Mouse (Mus musculus) embryonic facial prominence, embryonic 13.5 days (tissue): Measurements from ENCODE around the gene Msx2. TPM values are rescaled to one million over a fixed set of nuclear protein-coding genes. Genes with fewer than 3 reads are reported as not detected.
A peak's percentile ranks its signal among the peaks of the same experiment; 100 is the strongest.

ENCODE experiments used
- ATAC-seq: fragments of 200-750 bp; cut with Nextera tagmentation; 2 replicates; pipeline ENCODE4 v1.8.0; 2017; ENCODE audit warnings: low read depth; ENCODE audit not compliant: insufficient number of reproducible peaks, insufficient read depth, low FRiP score, low TSS enrichment
- H3K27ac ChIP-seq: fragments of 300-500 bp; sonication (generic); 2 replicates; pipeline ENCODE4 v1.5.1; 2015; ENCODE audit warnings: moderate library complexity, mild to moderate bottlenecking, inconsistent platforms
- H3K27me3 ChIP-seq: fragments of 300-500 bp; sonication (generic); 2 replicates; pipeline ENCODE4 v1.6.1; 2015; ENCODE audit warnings: mild to moderate bottlenecking, inconsistent platforms
- H3K36me3 ChIP-seq: fragments of 300-500 bp; sonication (generic); 2 replicates; pipeline ENCODE4 v1.6.1; 2015; ENCODE audit warnings: mild to moderate bottlenecking, inconsistent platforms
- H3K4me1 ChIP-seq: fragments of 300-500 bp; sonication (generic); 2 replicates; pipeline ENCODE4 v1.6.1; 2015; ENCODE audit warnings: inconsistent platforms
- H3K4me2 ChIP-seq: fragments of 300-500 bp; sonication (generic); 2 replicates; pipeline ENCODE4 v1.6.1; 2015; ENCODE audit warnings: moderate library complexity, mild to moderate bottlenecking, inconsistent platforms
- H3K4me3 ChIP-seq: fragments of 300-500 bp; sonication (generic); 2 replicates; pipeline ENCODE4 v1.5.1; 2015; ENCODE audit warnings: mild to moderate bottlenecking, inconsistent platforms
- H3K9ac ChIP-seq: fragments of 300-500 bp; sonication (generic); 2 replicates; pipeline ENCODE4 v1.6.1; 2015; ENCODE audit warnings: mild to moderate bottlenecking, inconsistent platforms
- H3K9me3 ChIP-seq: fragments of 300-500 bp; sonication (generic); 2 replicates; pipeline ENCODE4 v1.6.1; 2016; ENCODE audit warnings: inconsistent platforms
- WGBS: fragments of 180-500 bp; shearing (Covaris S2); methylation state at CpG from one replicate; pipeline ENCODE4 v1.1.7; 2015; ENCODE audit warnings: mixed read lengths; 5-methylcytosine and 5-hydroxymethylcytosine counted together
- polyA plus RNA-seq: library from polyadenylated mRNA; unstranded; fragments of >200 nt; fragmentation: Nextera tagmentation; extraction: Ambion mirVana; gene quantifications from 2 replicates; pipeline ENCODE4 v1.2.1, GENCODE M21; 2015

The Msx2 gene
- polyA plus RNA-seq, 1 experiment from 2014 or later: 41.1 TPM

- 4% methylated on average over 21 of the region's 21 CpGs for WGBS
- Histone ChIP-seq H3K27ac (peak overlapping the region; percentile 87), H3K27me3 (peaks cover 72% of the 10 kb centered on the region), H3K4me1 (peaks cover 54% of the 10 kb centered on the region), H3K4me3 (peak overlapping the region; percentile 29), H3K9ac (peak overlapping the region; percentile 64), H3K4me2 (peak overlapping the region; percentile 85), H3K9me3 (no peaks in the 10 kb centered on the region), H3K36me3 (no peaks in the 10 kb centered on the region)
- no peak for ATAC-seq
Measured at GRCm38 (mm10) chr13:53464441-53465001, 8.4 kb downstream of the Msx2 start.

GRCm38 (mm10) chr13:53463946-53464345, 8.9 kb downstream of the Msx2 start:
- Histone ChIP-seq H3K4me3 (peak overlapping the region; percentile 29; the same call in 1 of the 2 replicates), H3K4me2 (peak overlapping the region; percentile 85), H3K36me3 (no peaks in the 10 kb centered on the region), H3K27me3 (peaks cover 67% of the 10 kb centered on the region), H3K4me1 (peaks cover 49% of the 10 kb centered on the region), H3K27ac (peak overlapping the region; percentile 87), H3K9me3 (no peaks in the 10 kb centered on the region), H3K9ac (peak overlapping the region; percentile 64; the same call in 1 of the 2 replicates)
- 10% methylated on average over 10 of the region's 10 CpGs for WGBS
- ATAC-seq: no peak

DNA sequence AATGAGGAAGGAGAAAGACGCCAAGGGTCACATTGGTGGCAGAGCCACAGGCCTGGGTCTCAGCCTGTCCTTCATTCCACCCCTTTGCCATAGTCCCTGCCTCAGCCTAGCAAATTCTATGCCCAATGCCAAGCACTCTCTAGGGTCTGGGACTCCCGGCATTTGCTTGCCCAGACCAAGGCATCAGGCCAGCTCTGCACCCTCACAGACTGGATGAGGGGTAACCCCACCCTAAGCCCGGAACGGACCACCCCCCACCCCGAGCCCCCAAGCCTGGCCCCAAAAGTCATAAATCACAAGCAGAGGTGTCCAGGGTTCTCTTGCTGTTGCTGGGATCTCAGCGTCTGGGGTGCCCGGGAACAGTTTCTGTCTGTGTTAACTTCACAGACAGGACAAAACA, 9.8 kb downstream of the Msx2 start:
- Histone ChIP-seq H3K27ac (peak overlapping the region; percentile 79), H3K27me3 (peaks cover 64% of the 10 kb centered on the region), H3K9me3 (no peaks in the 10 kb centered on the region), H3K36me3 (no peaks in the 10 kb centered on the region), H3K4me2 (peak overlapping the region; percentile 85), H3K4me3 (peak overlapping the region; percentile 54), H3K9ac (peak overlapping the region; percentile 72), H3K4me1 (peaks cover 45% of the 10 kb centered on the region)
- WGBS: 0% methylated on average over 7 of the region's 7 CpGs
- ATAC-seq: no peak

DNA sequence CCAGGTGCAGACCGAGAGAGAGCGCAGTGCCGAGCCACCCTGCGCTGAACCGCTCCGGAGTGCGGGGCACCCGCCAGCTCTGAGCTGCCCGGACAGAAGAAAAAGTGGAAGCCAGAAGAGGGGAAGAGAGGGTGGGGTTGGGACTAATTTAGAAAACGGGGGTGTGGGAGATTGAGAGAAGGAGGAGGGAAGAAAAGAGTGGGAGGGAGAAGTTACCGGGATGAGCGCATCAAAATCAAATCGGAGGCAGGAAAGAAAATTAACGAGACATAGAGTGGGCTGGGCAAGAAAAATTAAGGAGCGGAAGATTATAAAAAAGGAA, 10.3 kb downstream of the Msx2 start:
- Histone ChIP-seq H3K27ac (peak overlapping the region; percentile 79), H3K4me2 (peak overlapping the region; percentile 85), H3K9ac (peak overlapping the region; percentile 72), H3K9me3 (no peaks in the 10 kb centered on the region), H3K4me3 (peak overlapping the region; percentile 54), H3K36me3 (no peaks in the 10 kb centered on the region), H3K4me1 (peaks cover 43% of the 10 kb centered on the region), H3K27me3 (peaks cover 66% of the 10 kb centered on the region)
- ATAC-seq: peak; percentile 32; the same call in 1 of the 2 replicates
- 1% methylated on average over 15 of the region's 15 CpGs for WGBS

GRCm38 (mm10) chr13:53461855-53462648, 10.8 kb downstream of the Msx2 start:
- peak overlapping the region; percentile 54 for H3K4me3 ChIP-seq
- no peaks in the 10 kb centered on the region for H3K36me3 ChIP-seq
- H3K9ac ChIP-seq: peak overlapping the region; percentile 72
- H3K9me3 ChIP-seq: no peaks in the 10 kb centered on the region
- H3K27ac ChIP-seq: peak overlapping the region; percentile 79
- WGBS: 1% methylated on average over 51 of the region's 51 CpGs
- peaks cover 43% of the 10 kb centered on the region for H3K4me1 ChIP-seq
- no peak for ATAC-seq
- H3K27me3 ChIP-seq: peaks cover 67% of the 10 kb centered on the region
- H3K4me2 ChIP-seq: peak overlapping the region; percentile 85

GRCm38 (mm10) chr13:53461346-53461745, 11.5 kb downstream of the Msx2 start:
- Histone ChIP-seq H3K9me3 (no peaks in the 10 kb centered on the region), H3K27ac (no peak overlapping the region), H3K36me3 (no peaks in the 10 kb centered on the region), H3K9ac (no peak overlapping the region), H3K27me3 (peaks cover 65% of the 10 kb centered on the region), H3K4me1 (peaks cover 43% of the 10 kb centered on the region), H3K4me2 (peak overlapping the region; percentile 85; the same call in 1 of the 2 replicates), H3K4me3 (no peak overlapping the region)
- 40% methylated on average over 2 of the region's 2 CpGs for WGBS
- no peak for ATAC-seq

GRCm38 (mm10) chr13:53458766-53459165, 14.1 kb downstream of the Msx2 start:
- H3K27me3 ChIP-seq: peaks cover 47% of the 10 kb centered on the region
- no peak overlapping the region for H3K9ac ChIP-seq
- no peak for ATAC-seq
- H3K36me3 ChIP-seq: no peaks in the 10 kb centered on the region
- no peak overlapping the region for H3K4me2 ChIP-seq
- H3K9me3 ChIP-seq: no peaks in the 10 kb centered on the region
- 59% methylated on average over 4 of the region's 4 CpGs for WGBS
- H3K4me1 ChIP-seq: peaks cover 34% of the 10 kb centered on the region
- H3K27ac ChIP-seq: no peak overlapping the region
- H3K4me3 ChIP-seq: no peak overlapping the region

- peaks cover 22% of the 10 kb centered on the region for H3K27me3 ChIP-seq
- 5% methylated on average over 21 of the region's 21 CpGs for WGBS
Measured at GRCm38 (mm10) chr13:53454794-53455672, 17.8 kb downstream of the Msx2 start.

DNA sequence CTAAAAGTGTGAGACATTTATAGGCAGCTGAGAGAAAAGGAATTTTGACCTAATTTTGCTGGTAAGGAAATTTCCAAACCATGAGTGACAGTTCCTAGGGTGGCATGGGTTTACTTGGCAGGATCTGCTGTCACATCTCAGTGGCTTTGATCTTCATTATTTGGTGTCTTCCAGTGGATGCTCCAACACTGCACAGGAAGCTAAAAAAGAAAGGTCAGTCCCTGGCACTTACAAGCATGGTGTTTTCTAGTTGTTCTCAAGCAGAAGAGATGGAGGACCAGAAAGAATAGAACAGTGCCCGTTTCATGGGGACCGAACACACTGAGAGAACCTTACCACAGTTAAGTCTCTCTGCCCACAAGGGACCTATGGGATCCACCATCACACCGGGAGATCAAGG, 18.9 kb downstream of the Msx2 start:
- peaks cover 20% of the 10 kb centered on the region for H3K27me3 ChIP-seq
- no peaks in the 10 kb centered on the region for H3K9me3 ChIP-seq
- H3K4me1 ChIP-seq: peaks cover 12% of the 10 kb centered on the region; the same call in 1 of the 2 replicates
- H3K4me3 ChIP-seq: no peak overlapping the region
- no peak overlapping the region for H3K9ac ChIP-seq
- WGBS: 83% methylated on average over 3 of the region's 3 CpGs
- no peak overlapping the region for H3K4me2 ChIP-seq
- no peak for ATAC-seq
- no peak overlapping the region for H3K27ac ChIP-seq
- no peaks in the 10 kb centered on the region for H3K36me3 ChIP-seq

More at GRCm38 (mm10) chr13:53454794-53455672, 17.8 kb downstream of the Msx2 start:
- ATAC-seq: no peak
- H3K4me1 ChIP-seq: peaks cover 12% of the 10 kb centered on the region; the same call in 1 of the 2 replicates
- H3K27ac ChIP-seq: peak overlapping the region; percentile 64
- peak overlapping the region; percentile 31 for H3K4me3 ChIP-seq
- peak overlapping the region; percentile 64 for H3K9ac ChIP-seq
- H3K4me2 ChIP-seq: peak overlapping the region; percentile 58
- H3K36me3 ChIP-seq: no peaks in the 10 kb centered on the region
- no peaks in the 10 kb centered on the region for H3K9me3 ChIP-seq

DNA sequence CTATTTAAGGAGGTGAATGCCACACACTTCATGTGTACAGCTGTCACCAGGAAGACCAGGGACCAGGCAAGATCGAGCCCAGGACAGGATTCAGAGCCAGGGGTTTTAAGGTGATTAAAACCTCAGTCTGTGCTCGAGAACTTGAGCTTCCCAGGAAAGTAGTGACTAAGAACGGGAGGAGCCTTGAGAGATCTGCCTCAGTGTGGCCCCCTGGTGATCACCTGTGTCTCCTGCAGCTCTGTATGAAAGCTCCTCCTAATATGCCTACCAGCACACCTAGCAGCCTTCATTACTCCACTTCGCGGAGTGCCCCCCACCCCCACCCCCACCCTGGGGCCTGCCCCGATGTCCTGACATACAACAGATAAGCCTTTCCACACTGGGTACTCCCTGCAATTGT, 25.3 kb downstream of the Msx2 start:
- Histone ChIP-seq H3K27ac (no peak overlapping the region), H3K4me1 (no peaks in the 10 kb centered on the region), H3K27me3 (peaks cover 8% of the 10 kb centered on the region), H3K9ac (no peak overlapping the region), H3K9me3 (no peaks in the 10 kb centered on the region), H3K36me3 (no peaks in the 10 kb centered on the region), H3K4me2 (no peak overlapping the region), H3K4me3 (no peak overlapping the region)
- 21% methylated on average over 6 of the region's 6 CpGs for WGBS
- no peak for ATAC-seq

DNA sequence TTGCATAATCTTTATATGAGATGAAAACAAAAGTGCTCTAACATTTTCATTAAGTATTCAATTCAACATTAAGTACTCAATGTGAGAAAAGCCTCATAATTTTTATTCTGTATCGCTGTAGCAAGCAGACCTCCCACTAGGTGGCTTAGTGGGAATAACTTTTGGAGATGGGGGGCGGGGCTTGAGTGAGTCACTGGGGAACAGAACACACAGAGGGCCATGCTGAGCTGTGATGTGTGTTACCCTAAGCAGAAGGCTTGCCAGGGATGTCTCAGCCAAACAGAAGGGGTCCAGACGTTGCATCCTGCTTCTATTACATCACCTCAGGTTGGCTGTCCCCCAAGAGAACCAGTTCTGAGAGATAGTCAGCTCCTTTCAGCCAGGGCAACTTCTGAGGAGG, 29.3 kb downstream of the Msx2 start:
- 0 out of 2 replicates have a peak, but pooled peaks cover 2% of the 10 kb centered on the region for H3K4me1 ChIP-seq
- H3K27ac ChIP-seq: no peak overlapping the region
- no peak for ATAC-seq
- no peak overlapping the region for H3K9ac ChIP-seq
- H3K36me3 ChIP-seq: no peaks in the 10 kb centered on the region
- H3K4me3 ChIP-seq: no peak overlapping the region
- no peak overlapping the region for H3K4me2 ChIP-seq
- H3K27me3 ChIP-seq: peaks cover 11% of the 10 kb centered on the region; the same call in 1 of the 2 replicates
- WGBS: 27% methylated on average over 3 of the region's 3 CpGs
- H3K9me3 ChIP-seq: no peaks in the 10 kb centered on the region
